Mouse (Mus musculus) kidney, embryonic 14.5 days (tissue): Measurements from ENCODE around the gene Akr1c18. TPM values are rescaled to one million over a fixed set of nuclear protein-coding genes. Genes with fewer than 3 reads are reported as not detected.
A peak's percentile ranks its signal among the peaks of the same experiment; 100 is the strongest.

Experiments used
- ATAC-seq: fragments of 200-750 bp; cut with Nextera tagmentation; 2 replicates; pipeline ENCODE4 v1.8.0; 2017; ENCODE audit warnings: moderate number of reproducible peaks, mild to moderate bottlenecking, moderate TSS enrichment, moderate library complexity; ENCODE audit not compliant: low FRiP score, low TSS enrichment
- H3K27ac ChIP-seq: fragments of 300-500 bp; sonication (generic); 2 replicates; pipeline ENCODE4 v1.5.1; 2014; ENCODE audit warnings: low read depth, mild to moderate bottlenecking, low read length, moderate library complexity, mixed read lengths
- H3K27me3 ChIP-seq: fragments of 300-500 bp; sonication (generic); 2 replicates; pipeline ENCODE4 v1.6.1; 2014; ENCODE audit warnings: mild to moderate bottlenecking, low read length; ENCODE audit not compliant: control insufficient read depth, insufficient read depth
- H3K36me3 ChIP-seq: fragments of 300-500 bp; sonication (generic); 2 replicates; pipeline ENCODE4 v1.6.1; 2014; ENCODE audit warnings: low read length, mixed read lengths; ENCODE audit not compliant: control insufficient read depth, insufficient read depth
- H3K4me1 ChIP-seq: fragments of 300-500 bp; sonication (generic); 2 replicates; pipeline ENCODE4 v1.6.1; 2014; ENCODE audit warnings: low read length, mixed read lengths; ENCODE audit not compliant: control insufficient read depth, insufficient read depth
- H3K4me2 ChIP-seq: fragments of 300-500 bp; sonication (generic); replicated peaks from 2 replicates; pipeline ENCODE4 v1.6.1; 2014; ENCODE audit warnings: low read depth, mild to moderate bottlenecking, low read length
- H3K4me3 ChIP-seq: fragments of 300-500 bp; sonication (generic); 2 replicates; pipeline ENCODE4 v1.5.1; 2014; ENCODE audit warnings: mild to moderate bottlenecking, low read length
- H3K9ac ChIP-seq: fragments of 300-500 bp; sonication (generic); 2 replicates; pipeline ENCODE4 v1.6.1; 2014; ENCODE audit warnings: low read depth, mild to moderate bottlenecking, low read length, moderate library complexity
- H3K9me3 ChIP-seq: fragments of 300-500 bp; sonication (generic); 2 replicates; pipeline ENCODE4 v1.6.1; 2016; ENCODE audit warnings: low read length; ENCODE audit not compliant: control insufficient read depth
- WGBS: fragments of 180-500 bp; shearing (Covaris S2); extraction: QIAGEN DNeasy Blood & Tissue Kit; methylation state at CpG from one replicate; pipeline ENCODE4 v1.1.7; 2014; 5-methylcytosine and 5-hydroxymethylcytosine counted together
- polyA plus RNA-seq: library from polyadenylated mRNA; unstranded; fragments of >200 nt; fragmentation: Nextera tagmentation; extraction: Ambion mirVana; gene quantifications from 2 replicates; pipeline ENCODE4 v1.2.1, GENCODE M21; 2014

The Akr1c18 gene
- polyA plus RNA-seq, 1 experiment from 2014 or later, result 3.0 TPM

DNA sequence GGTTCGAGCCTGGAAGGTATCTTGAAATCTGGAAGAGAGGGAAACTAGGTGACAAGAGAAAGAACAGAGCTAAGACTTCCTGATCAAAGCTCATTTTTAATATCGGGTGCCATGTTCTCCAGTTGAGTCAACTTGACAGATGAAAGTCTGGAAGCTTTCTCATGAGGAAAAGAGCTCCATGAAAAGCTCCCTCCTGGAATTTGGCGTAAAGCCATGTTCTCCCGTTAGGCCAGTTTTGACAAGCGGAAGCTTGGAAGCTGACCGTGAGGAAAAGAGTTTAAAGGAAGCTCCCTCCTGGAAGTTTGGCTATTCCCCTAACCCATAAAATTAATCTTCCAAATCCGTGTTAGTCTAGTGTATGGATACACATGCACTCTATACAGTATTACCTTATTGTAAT lies 27.3 kb downstream of the Akr1c18 start:
- Histone ChIP-seq H3K9ac (no peak overlapping the region), H3K4me3 (no peak overlapping the region), H3K4me1 (no peaks in the 10 kb centered on the region), H3K27ac (no peak overlapping the region), H3K4me2 (no peak overlapping the region), H3K9me3 (no peaks in the 10 kb centered on the region), H3K36me3 (no peaks in the 10 kb centered on the region), H3K27me3 (no peaks in the 10 kb centered on the region)
- ATAC-seq, result no peak
- WGBS, result 74% methylated on average over 7 of the region's 7 CpGs

DNA sequence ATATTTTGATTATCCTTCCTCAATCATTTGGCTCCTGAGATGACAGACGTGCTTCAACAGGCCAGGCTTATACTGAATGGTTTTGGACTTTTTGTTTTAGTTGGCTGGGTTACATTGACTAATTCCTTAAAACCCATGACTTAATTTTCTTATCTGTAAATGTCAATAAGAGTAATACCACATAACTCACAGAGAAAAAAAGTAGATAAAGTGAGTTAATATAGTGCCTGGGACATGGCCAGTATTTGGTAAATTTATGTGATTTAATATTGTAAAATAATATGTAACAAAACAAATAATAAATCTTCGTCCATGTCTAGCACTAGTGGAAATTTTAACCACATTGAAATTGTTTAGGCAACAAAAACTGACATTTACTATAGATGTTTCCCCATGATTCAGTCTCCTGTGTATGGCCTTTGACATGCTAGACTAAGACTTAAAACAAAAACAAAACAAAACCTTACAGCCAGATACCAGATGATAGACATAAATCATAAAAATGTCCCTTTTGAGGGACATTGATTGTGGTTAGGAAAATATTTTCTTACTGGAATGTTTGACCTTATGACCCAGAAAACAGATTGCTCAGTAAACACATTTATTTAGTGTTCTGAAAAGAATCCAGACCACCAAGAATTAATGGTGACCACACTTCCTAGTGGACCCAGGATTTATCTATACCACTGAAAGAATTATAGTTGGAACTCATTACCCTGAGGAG lies 31.1 kb downstream of the Akr1c18 start:
- ATAC-seq, result peak; percentile 85
- no peak overlapping the region for H3K4me2 ChIP-seq
- H3K4me3 ChIP-seq, result no peak overlapping the region
- H3K9me3 ChIP-seq, result no peaks in the 10 kb centered on the region
- no peak overlapping the region for H3K9ac ChIP-seq
- no peaks in the 10 kb centered on the region for H3K27me3 ChIP-seq
- H3K27ac ChIP-seq, result no peak overlapping the region
- H3K4me1 ChIP-seq, result no peaks in the 10 kb centered on the region
- no peaks in the 10 kb centered on the region for H3K36me3 ChIP-seq
- 59% methylated on average over 2 of the region's 2 CpGs for WGBS

DNA sequence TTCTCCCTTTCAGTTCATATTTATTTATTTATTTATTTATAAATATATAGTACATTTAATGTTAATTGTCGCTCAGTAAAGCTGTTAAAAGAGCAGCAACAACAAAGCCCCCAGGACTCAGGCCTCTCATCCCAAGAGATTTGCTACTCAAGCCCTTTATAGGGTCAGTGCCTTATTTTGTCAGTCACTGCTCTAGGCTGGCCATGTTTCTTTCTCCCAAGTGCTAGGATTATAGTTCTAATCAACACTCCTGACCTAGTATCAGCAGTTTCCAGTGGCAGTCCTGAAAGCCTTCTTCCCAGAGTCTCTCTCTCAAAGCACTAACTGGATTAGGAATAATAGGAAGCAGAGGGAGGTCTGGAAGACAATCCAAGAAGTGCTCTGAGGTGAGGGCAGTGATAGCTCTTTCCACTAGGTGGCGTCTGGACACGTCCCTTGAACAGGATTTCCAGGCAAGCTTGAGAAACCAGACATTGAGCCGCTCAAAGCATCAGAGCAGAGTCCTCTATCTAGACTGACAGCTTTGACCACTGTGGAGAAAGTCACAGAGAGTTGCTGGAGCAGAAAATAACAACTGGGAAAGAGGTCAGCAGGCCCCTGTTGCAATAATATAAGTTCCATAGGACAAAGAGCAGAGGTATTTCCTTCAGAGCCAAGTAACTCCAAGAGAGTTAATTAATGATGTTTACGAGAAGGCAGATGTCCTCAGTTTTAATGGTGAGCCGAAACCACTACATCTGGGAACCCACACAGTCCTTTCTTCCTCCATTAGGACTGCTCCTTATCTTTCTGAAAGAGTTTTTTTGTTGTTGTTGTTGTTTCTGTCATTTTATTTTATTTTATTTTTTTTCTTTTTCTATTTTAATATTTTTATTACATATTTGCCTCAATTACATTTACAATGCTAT lies 39.9 kb downstream of the Akr1c18 start:
- Histone ChIP-seq H3K4me1 (no peaks in the 10 kb centered on the region), H3K27me3 (no peaks in the 10 kb centered on the region), H3K9me3 (no peaks in the 10 kb centered on the region), H3K4me3 (no peak overlapping the region), H3K9ac (no peak overlapping the region), H3K36me3 (no peaks in the 10 kb centered on the region), H3K4me2 (no peak overlapping the region), H3K27ac (no peak overlapping the region)
- 35% methylated on average over 6 of the region's 6 CpGs for WGBS
- ATAC-seq, result peak; percentile 88

DNA sequence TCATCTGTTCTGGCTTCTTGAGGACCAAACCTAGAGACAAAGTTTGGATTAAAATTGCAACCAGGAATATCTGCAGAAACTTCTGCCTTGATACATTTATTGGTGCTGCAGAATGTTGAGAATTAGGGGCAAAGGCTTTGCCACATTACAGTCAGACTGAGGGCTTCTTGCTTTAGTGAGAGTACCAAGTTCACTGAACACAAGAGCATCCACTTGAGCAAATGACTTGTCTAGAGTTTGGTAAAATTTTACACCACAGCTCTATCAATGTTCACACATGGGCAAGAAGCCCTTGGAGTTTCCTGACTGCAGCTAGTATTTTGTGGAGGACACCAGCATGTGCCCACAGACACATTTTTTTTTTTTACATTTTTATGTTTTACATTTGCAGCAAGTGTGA lies 47.7 kb downstream of the Akr1c18 start:
- no peaks in the 10 kb centered on the region for H3K27me3 ChIP-seq
- ATAC-seq, result no peak

DNA sequence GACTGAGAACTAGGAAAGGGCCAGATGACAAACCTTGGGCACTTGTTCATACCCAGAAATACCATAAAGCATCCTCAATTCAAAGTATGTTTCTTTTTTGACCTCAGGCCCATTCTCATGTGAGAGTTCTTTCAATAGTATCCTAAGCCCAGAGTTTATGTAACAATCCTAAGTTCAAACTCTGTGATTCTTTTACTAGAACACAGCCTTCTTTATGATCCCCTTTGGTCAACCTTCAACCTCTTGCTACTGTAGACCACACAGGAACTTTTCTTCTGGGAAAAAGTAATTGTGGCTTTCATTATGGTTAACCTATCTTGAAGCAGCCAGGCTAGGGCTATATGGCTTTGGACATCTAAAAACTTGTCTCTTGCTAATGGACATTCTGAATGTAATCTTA lies 48.8 kb downstream of the Akr1c18 start:
- H3K27ac ChIP-seq, result no peak overlapping the region
- no peak overlapping the region for H3K9ac ChIP-seq
- ATAC-seq, result no peak
- H3K4me3 ChIP-seq, result no peak overlapping the region
- no peaks in the 10 kb centered on the region for H3K4me1 ChIP-seq
- no peak overlapping the region for H3K4me2 ChIP-seq
- no peaks in the 10 kb centered on the region for H3K27me3 ChIP-seq
- no peaks in the 10 kb centered on the region for H3K36me3 ChIP-seq
- no peaks in the 10 kb centered on the region for H3K9me3 ChIP-seq

More for the DNA sequence above, 47.7 kb downstream of the Akr1c18 start:
- Histone ChIP-seq H3K9ac (no peak overlapping the region), H3K9me3 (no peaks in the 10 kb centered on the region), H3K4me2 (no peak overlapping the region), H3K4me3 (no peak overlapping the region), H3K4me1 (no peaks in the 10 kb centered on the region), H3K27ac (no peak overlapping the region), H3K36me3 (no peaks in the 10 kb centered on the region)

Other genes with a start within 250 kb of the Akr1c18 start
- gene Net1, start 232.4 kb downstream of the Akr1c18 start, polyA plus RNA-seq, result 28.5 and 43.9 TPM in 2 replicates
- not detected in 2 replicates for gene Tubal3, start 232.4 kb downstream of the Akr1c18 start, polyA plus RNA-seq
- gene Ucn3, start 205.3 kb downstream of the Akr1c18 start, polyA plus RNA-seq, result not detected in 2 replicates
- 1.6 and 1.9 TPM in 2 replicates for gene Akr1c14, start 101.6 kb downstream of the Akr1c18 start, polyA plus RNA-seq
- gene Akr1c13, start 40.5 kb upstream of the Akr1c18 start, polyA plus RNA-seq, result 6.3 and 7.7 TPM in 2 replicates
- gene Akr1c19, start 78.0 kb upstream of the Akr1c18 start, polyA plus RNA-seq, result 16.5 and 18.8 TPM in 2 replicates
- gene Akr1c12, start 128.8 kb upstream of the Akr1c18 start, polyA plus RNA-seq, result 2.4 and 2.5 TPM in 2 replicates